15 mouse cellular contexts compared by ENCODE assay signal in genomic region chr2:3608868-3609854, GRCm38 (mm10). TPM values are rescaled to one million over a fixed set of nuclear protein-coding genes. Genes with fewer than 3 reads are reported as not detected.
DNase-seq lines count a peak whose midpoint lies in the region; ATAC-seq and TF ChIP-seq lines count a peak whose summit lies in the region.
"Had no signal": no experiment of that assay in that cellular context is flagged by ENCODE, and none has a peak within 500 bp of the region (broad histone marks: within the 10 kb centered on the region; RNA-seq: fewer than 3 reads in every experiment).

No protein-coding gene starts in this region.

- peak; percentile 46; the same call in 1 of the 2 replicates for ATAC-seq in forebrain, embryonic 15.5 days (replicated peaks)
- ATAC-seq in forebrain, embryonic 11.5 days (replicated peaks; ENCODE audit: low FRiP score), result no peak
- ATAC-seq in hindbrain, embryonic 14.5 days (ENCODE audit: low FRiP score), result peak; percentile 79; the same call in 1 of the 2 replicates
- peak; percentile 41; the same call in 1 of the 2 replicates for ATAC-seq in midbrain, postnatal 0 days (ENCODE audit: low FRiP score)
- ATAC-seq: liver, embryonic 12.5 days had no signal

- no peaks in the 10 kb centered on the region for H3K4me1 ChIP-seq in forebrain, embryonic 15.5 days
- H3K4me1 ChIP-seq in forebrain, embryonic 11.5 days (replicated peaks; ENCODE audit: control insufficient read depth, insufficient read depth, low read length), result no peaks in the 10 kb centered on the region
- H3K4me1 ChIP-seq in hindbrain, embryonic 14.5 days (replicated peaks; ENCODE audit: control insufficient read depth, insufficient read depth, low read length), result 0 out of 2 replicates have a peak, but pooled peaks cover 5% of the 10 kb centered on the region
- no peaks in the 10 kb centered on the region for H3K4me1 ChIP-seq in midbrain, postnatal 0 days (ENCODE audit: insufficient read depth, low read length)
- H3K4me1 ChIP-seq: heart, embryonic 13.5 days; liver, embryonic 12.5 days had no signal

- no peaks in the 10 kb centered on the region for H3K27me3 ChIP-seq in forebrain, embryonic 15.5 days
- no peaks in the 10 kb centered on the region for H3K27me3 ChIP-seq in forebrain, embryonic 11.5 days (ENCODE audit: control insufficient read depth, insufficient read depth, low read length)
- H3K27me3 ChIP-seq in hindbrain, embryonic 14.5 days (ENCODE audit: control insufficient read depth, insufficient read depth, low read length), result no peaks in the 10 kb centered on the region
- H3K27me3 ChIP-seq in midbrain, postnatal 0 days (ENCODE audit: insufficient read depth, low read length), result no peaks in the 10 kb centered on the region
- H3K27me3 ChIP-seq: heart, embryonic 13.5 days; liver, embryonic 12.5 days had no signal

- no peak overlapping the region for H3K9ac ChIP-seq in forebrain, embryonic 15.5 days (replicated peaks)
- H3K9ac ChIP-seq in forebrain, embryonic 11.5 days (ENCODE audit: low read length), result no peak overlapping the region
- H3K9ac ChIP-seq in hindbrain, embryonic 14.5 days, result peak overlapping the region; percentile 17; the same call in 1 of the 2 replicates
- no peak overlapping the region for H3K9ac ChIP-seq in midbrain, postnatal 0 days (replicated peaks; ENCODE audit: low read length, poor library complexity, severe bottlenecking)
- H3K9ac ChIP-seq: heart, embryonic 13.5 days; liver, embryonic 12.5 days had no signal

- no peak overlapping the region for H3K4me3 ChIP-seq in forebrain, embryonic 15.5 days
- H3K4me3 ChIP-seq in forebrain, embryonic 11.5 days (ENCODE audit: low read depth, low read length), result no peak overlapping the region
- H3K4me3 ChIP-seq in hindbrain, embryonic 14.5 days (replicated peaks; ENCODE audit: low read length), result no peak overlapping the region
- no peak overlapping the region for H3K4me3 ChIP-seq in midbrain, postnatal 0 days (ENCODE audit: low read depth, low read length)
- H3K4me3 ChIP-seq: gastrocnemius, adult 2 months; heart, embryonic 13.5 days; liver, embryonic 12.5 days had no signal

- no peak for DNase-seq in forebrain, embryonic 11.5 days (ENCODE audit: low spot score)
- peak; percentile 46 for DNase-seq in brain, adult 2 months (ENCODE audit: low read depth, low spot score)
- peak; percentile 49 for DNase-seq in hindbrain, embryonic 14.5 days (ENCODE audit: low spot score)
- DNase-seq in midbrain, postnatal 0 days (ENCODE audit: low spot score), result peak; percentile 63
- no peak for DNase-seq in embryo, embryonic 10.5 days (ENCODE audit: low spot score)
- no peak for DNase-seq in adrenal gland, postnatal 25 days
- DNase-seq in gastrocnemius, adult 8-10 months (ENCODE audit: low spot score in 2 of 2), result no peak
- DNase-seq: adrenal gland, postnatal 14 days; gastrocnemius, adult 2 months; left cerebral cortex, postnatal 4 days; right cerebral cortex, postnatal 25 days had no signal

- no peak overlapping the region for H3K4me2 ChIP-seq in forebrain, embryonic 15.5 days (replicated peaks)
- no peak overlapping the region for H3K4me2 ChIP-seq in forebrain, embryonic 11.5 days (ENCODE audit: low read depth, low read length, severe bottlenecking)
- H3K4me2 ChIP-seq in hindbrain, embryonic 14.5 days (replicated peaks), result 0 out of 2 replicates have a peak overlapping the region, but pooled peaks have one; percentile 15
- H3K4me2 ChIP-seq in midbrain, postnatal 0 days (ENCODE audit: low read depth, low read length, poor library complexity, severe bottlenecking), result no peak overlapping the region
- H3K4me2 ChIP-seq: heart, embryonic 13.5 days; liver, embryonic 12.5 days had no signal

- 48% methylated on average over 8 of the region's 8 CpGs for WGBS in forebrain, embryonic 15.5 days
- 58% methylated on average over 8 of the region's 8 CpGs for WGBS in forebrain, embryonic 11.5 days
- WGBS in hindbrain, embryonic 14.5 days, result 42% methylated on average over 8 of the region's 8 CpGs
- 50% methylated on average over 8 of the region's 8 CpGs for WGBS in midbrain, postnatal 0 days

- TF ChIP-seq CTCF in midbrain, postnatal 0 days (IDR thresholded peaks at IDR 0.05), result no peak

- H3K27ac ChIP-seq in forebrain, embryonic 15.5 days (replicated peaks), result no peak overlapping the region
- no peak overlapping the region for H3K27ac ChIP-seq in forebrain, embryonic 11.5 days (ENCODE audit: low read depth, low read length)
- peak overlapping the region; percentile 64 for H3K27ac ChIP-seq in hindbrain, embryonic 14.5 days
- H3K27ac ChIP-seq in midbrain, postnatal 0 days (ENCODE audit: low read depth, low read length), result no peak overlapping the region
- H3K27ac ChIP-seq: gastrocnemius, adult 2 months; heart, embryonic 13.5 days; kidney, postnatal 0 days; liver, embryonic 12.5 days had no signal

- H3K9me3 ChIP-seq in forebrain, embryonic 15.5 days, result no peaks in the 10 kb centered on the region; the same call in 1 of the 2 replicates
- no peaks in the 10 kb centered on the region for H3K9me3 ChIP-seq in forebrain, embryonic 11.5 days (ENCODE audit: control insufficient read depth, low read length)
- no peaks in the 10 kb centered on the region for H3K9me3 ChIP-seq in hindbrain, embryonic 14.5 days (ENCODE audit: control insufficient read depth, low read length)
- no peaks in the 10 kb centered on the region for H3K9me3 ChIP-seq in midbrain, postnatal 0 days (ENCODE audit: low read length)
- H3K9me3 ChIP-seq: heart, embryonic 13.5 days; liver, embryonic 12.5 days had no signal

- no peaks in the 10 kb centered on the region for H3K36me3 ChIP-seq in forebrain, embryonic 15.5 days
- H3K36me3 ChIP-seq in forebrain, embryonic 11.5 days (ENCODE audit: control insufficient read depth, insufficient read depth, low read length), result no peaks in the 10 kb centered on the region
- H3K36me3 ChIP-seq in hindbrain, embryonic 14.5 days (replicated peaks; ENCODE audit: control insufficient read depth, insufficient read depth), result no peaks in the 10 kb centered on the region
- H3K36me3 ChIP-seq in midbrain, postnatal 0 days (ENCODE audit: insufficient read depth, low read length), result no peaks in the 10 kb centered on the region
- H3K36me3 ChIP-seq: heart, embryonic 13.5 days; liver, embryonic 12.5 days had no signal

RNA-seq across cellular contexts. Expression of gene Fam107b, which starts 38.9 kb away (rescaled TPM):
- 58.9 and 60.4 TPM in 2 replicates for polyA plus RNA-seq in forebrain, embryonic 15.5 days (2015; fragmentation: Nextera tagmentation; extraction: Ambion mirVana)
- 53.0 and 56.7 TPM in 2 replicates for polyA plus RNA-seq in forebrain, embryonic 11.5 days (2014; fragmentation: Nextera tagmentation; extraction: Ambion mirVana)
- 38.7 and 39.9 TPM in 2 replicates for polyA plus RNA-seq in hindbrain, embryonic 14.5 days (2014; fragmentation: Nextera tagmentation; extraction: Ambion mirVana)
- 26.8 and 50.6 TPM in 2 replicates for total RNA-seq in midbrain, postnatal 0 days (2014; rRNA removed)
- 15.6 and 16.0 TPM in 2 replicates for polyA plus RNA-seq in midbrain, postnatal 0 days (2015; fragmentation: Nextera tagmentation; extraction: Ambion mirVana)
- total RNA-seq in adrenal gland, postnatal 25 days (2021), result 9.5 and 15.9 TPM in 2 replicates
- 1 to 10 TPM in 3 of 4 experiments, under 1 TPM in 1; 0.94 to 3.6 (median 1.3) TPM for total RNA-seq in gastrocnemius, adult 8-10 months (2022)

Comparison
In these comparisons a context has a peak if more than half of its experiments do, and no peak if none do; other contexts are left out.
1. DNase-seq: peak in brain, adult 2 months (single experiment), hindbrain, embryonic 14.5 days (single experiment) and midbrain, postnatal 0 days (single experiment); none in forebrain, embryonic 11.5 days (single experiment), embryo, embryonic 10.5 days (single experiment), adrenal gland, postnatal 25 days (single experiment) and gastrocnemius, adult 8-10 months (0 of 2).